Mouse (Mus musculus): ENCODE results near the gene Fam174b. TPM values are rescaled to one million over a fixed set of nuclear protein-coding genes. Genes with fewer than 3 reads are reported as not detected.

The Fam174b gene
- total and polyA plus RNA-seq, 3 experiments: 1.4 to 1.7 TPM; not detected in 1

- no peak overlapping the region for H3K4me3 ChIP-seq (ENCODE audit: control insufficient read depth in 1 of 2, insufficient read depth in 1 of 2, low read depth in 2 of 2, low read length in 2 of 2)
- no peak overlapping the region for H3K27ac ChIP-seq (ENCODE audit: control insufficient read depth, low read depth, low read length)
- no peak overlapping the region for H3K9ac ChIP-seq (ENCODE audit: control insufficient read depth, low read depth, low read length, poor library complexity, severe bottlenecking)
- peaks cover 5 to 11% of the 10 kb centered on the region in 2 experiments for H3K27me3 ChIP-seq (ENCODE audit: control insufficient read depth in 1 of 2, insufficient read depth in 2 of 2, low read length in 2 of 2)
- H3K4me1 ChIP-seq (ENCODE audit: control insufficient read depth in 1 of 2, insufficient read depth in 2 of 2, low read length in 2 of 2): no peaks in the 10 kb centered on the region; a peak in 1 of 4 replicates
- H3K36me3 ChIP-seq (ENCODE audit: control insufficient read depth in 1 of 2, insufficient read depth in 2 of 2, low read length in 2 of 2): no peaks in the 10 kb centered on the region
- DNase-seq (ENCODE audit: low read depth, low spot score): no peak
- TF ChIP-seq CTCF (IDR thresholded peaks at IDR 0.05 in 2 of 3, conservative IDR thresholded peaks at IDR 0.05 in 1 of 3; ENCODE audit: control insufficient read depth in 1 of 3, insufficient read depth in 1 of 3, low read depth in 2 of 3, low read length in 3 of 3, poor library complexity in 1 of 3, severe bottlenecking in 1 of 3): no peak
- TF ChIP-seq MAZ (IDR thresholded peaks at IDR 0.05; ENCODE audit: low read depth, low read length): no peak
- TF ChIP-seq TBP (IDR thresholded peaks at IDR 0.05; ENCODE audit: low read depth, low read length): no peak
- no peak for TF ChIP-seq BHLHE40 (IDR thresholded peaks at IDR 0.05; ENCODE audit: borderline replicate concordance, low read depth, low read length)
- TF ChIP-seq GATA1 (IDR thresholded peaks at IDR 0.05; ENCODE audit: low read depth, low read length): no peak
- no peaks in the 10 kb centered on the region for H3K79me2 ChIP-seq (ENCODE audit: control insufficient read depth, insufficient read depth, low read length, poor library complexity)
- H3K9me3 ChIP-seq (replicated peaks; ENCODE audit: insufficient read depth, low read length): no peaks in the 10 kb centered on the region
Measured at GRCm38 (mm10) chr7:73787513-73787912, 47.4 kb downstream of the Fam174b start.

GRCm38 (mm10) chr7:73791096-73791495 is 51.0 kb downstream of the Fam174b start:
- Histone ChIP-seq H3K36me3 (ENCODE audit: control insufficient read depth in 1 of 2, insufficient read depth in 2 of 2, low read length in 2 of 2) (no peaks in the 10 kb centered on the region), H3K9me3 (replicated peaks; ENCODE audit: insufficient read depth, low read length) (no peaks in the 10 kb centered on the region), H3K79me2 (ENCODE audit: control insufficient read depth, insufficient read depth, low read length, poor library complexity) (no peaks in the 10 kb centered on the region), H3K27ac (ENCODE audit: control insufficient read depth, low read depth, low read length) (no peak overlapping the region), H3K4me1 (ENCODE audit: control insufficient read depth in 1 of 2, insufficient read depth in 2 of 2, low read length in 2 of 2) (no peaks in the 10 kb centered on the region; a peak in 1 of 4 replicates), H3K27me3 (ENCODE audit: control insufficient read depth in 1 of 2, insufficient read depth in 2 of 2, low read length in 2 of 2) (peaks cover 7 to 11% of the 10 kb centered on the region in 2 experiments), H3K4me3 (ENCODE audit: control insufficient read depth in 1 of 2, insufficient read depth in 1 of 2, low read depth in 2 of 2, low read length in 2 of 2) (no peak overlapping the region), H3K9ac (ENCODE audit: control insufficient read depth, low read depth, low read length, poor library complexity, severe bottlenecking) (no peak overlapping the region)
- TF ChIP-seq TAL1 (IDR thresholded peaks at IDR 0.05; ENCODE audit: low read length) (no peak), JUND (IDR thresholded peaks at IDR 0.05; ENCODE audit: low read depth, low read length) (no peak), ELF1 (IDR thresholded peaks at IDR 0.05; ENCODE audit: low read depth, low read length) (no peak), SIN3A (IDR thresholded peaks at IDR 0.05; ENCODE audit: low read length) (no peak), TBP (IDR thresholded peaks at IDR 0.05; ENCODE audit: low read depth, low read length) (no peak), MEF2A (IDR thresholded peaks at IDR 0.05; ENCODE audit: extremely low read depth, insufficient replicate concordance, low read depth, low read length, poor library complexity, severe bottlenecking) (no peak), ZC3H11A (IDR thresholded peaks at IDR 0.05; ENCODE audit: low read depth, low read length) (no peak), NRF1 (IDR thresholded peaks at IDR 0.05; ENCODE audit: insufficient read depth, low read depth, low read length, poor library complexity, severe bottlenecking) (no peak), ZNF384 (IDR thresholded peaks at IDR 0.05; ENCODE audit: low read depth, low read length) (no peak), ZMIZ1 (IDR thresholded peaks at IDR 0.05; ENCODE audit: low read depth, low read length) (no peak)
- no peak for DNase-seq (ENCODE audit: low read depth, low spot score)

GRCm38 (mm10) chr7:73792155-73792554 is 52.1 kb downstream of the Fam174b start:
- H3K79me2 ChIP-seq (ENCODE audit: control insufficient read depth, insufficient read depth, low read length, poor library complexity): no peaks in the 10 kb centered on the region

More at GRCm38 (mm10) chr7:73792155-73792554, 52.1 kb downstream of the Fam174b start:
- Histone ChIP-seq H3K4me1 (ENCODE audit: control insufficient read depth in 1 of 2, insufficient read depth in 2 of 2, low read length in 2 of 2) (no peaks in the 10 kb centered on the region; a peak in 1 of 4 replicates), H3K36me3 (ENCODE audit: control insufficient read depth in 1 of 2, insufficient read depth in 2 of 2, low read length in 2 of 2) (no peaks in the 10 kb centered on the region), H3K9me3 (replicated peaks; ENCODE audit: insufficient read depth, low read length) (no peaks in the 10 kb centered on the region), H3K27ac (ENCODE audit: control insufficient read depth, low read depth, low read length) (no peak overlapping the region), H3K4me3 (ENCODE audit: control insufficient read depth in 1 of 2, insufficient read depth in 1 of 2, low read depth in 2 of 2, low read length in 2 of 2) (no peak overlapping the region), H3K9ac (ENCODE audit: control insufficient read depth, low read depth, low read length, poor library complexity, severe bottlenecking) (no peak overlapping the region), H3K27me3 (ENCODE audit: control insufficient read depth in 1 of 2, insufficient read depth in 2 of 2, low read length in 2 of 2) (peaks cover 7 to 11% of the 10 kb centered on the region in 2 experiments)
- no peak for DNase-seq (ENCODE audit: low read depth, low spot score)
- TF ChIP-seq ETS1 (IDR thresholded peaks at IDR 0.05; ENCODE audit: low read depth, low read length) (no peak), SMC3 (IDR thresholded peaks at IDR 0.05; ENCODE audit: low read depth, low read length) (no peak), UBTF (IDR thresholded peaks at IDR 0.05; ENCODE audit: borderline replicate concordance, insufficient read depth, low read depth, low read length) (no peak), USF2 (IDR thresholded peaks at IDR 0.05; ENCODE audit: borderline replicate concordance in 1 of 2, insufficient read depth in 1 of 2, low read depth in 1 of 2, low read length in 2 of 2) (no peak), POLR2A (IDR thresholded peaks at IDR 0.05; ENCODE audit: control insufficient read depth in 1 of 2, insufficient read depth in 1 of 2, low read depth in 1 of 2, low read length in 2 of 2, poor library complexity in 1 of 2) (no peak), RCOR1 (IDR thresholded peaks at IDR 0.05; ENCODE audit: low read depth, low read length) (no peak), GATA1 (IDR thresholded peaks at IDR 0.05; ENCODE audit: low read depth, low read length) (no peak), KAT2A (conservative IDR thresholded peaks at IDR 0.05; ENCODE audit: low read depth, low read length) (no peak), MEF2A (IDR thresholded peaks at IDR 0.05; ENCODE audit: extremely low read depth, insufficient replicate concordance, low read depth, low read length, poor library complexity, severe bottlenecking) (no peak), RAD21 (IDR thresholded peaks at IDR 0.05; ENCODE audit: low read depth, low read length) (no peak), CHD2 (IDR thresholded peaks at IDR 0.05; ENCODE audit: low read length) (no peak), NRF1 (IDR thresholded peaks at IDR 0.05; ENCODE audit: insufficient read depth, low read depth, low read length, poor library complexity, severe bottlenecking) (no peak), TCF12 (IDR thresholded peaks at IDR 0.05; ENCODE audit: low read depth, low read length) (no peak), HCFC1 (IDR thresholded peaks at IDR 0.05; ENCODE audit: low read depth, low read length) (no peak)
